Mouse (Mus musculus) urinary bladder, postnatal 4 days (tissue): ENCODE data around the gene Rnf41.
A peak's percentile ranks its signal among the peaks of the same experiment; 100 is the strongest.

Experiments used
- DNase-seq, 2 experiments: peaks; one replicate each; pipeline ENCODE4 v3.0.0; 2021 to 2022; ENCODE audit warnings: low spot score in 2 of 2

The Rnf41 gene

GRCm38 (mm10) chr10:128429052-128429451 lies 17.6 kb downstream of the Rnf41 start:
- no peak for DNase-seq

DNA sequence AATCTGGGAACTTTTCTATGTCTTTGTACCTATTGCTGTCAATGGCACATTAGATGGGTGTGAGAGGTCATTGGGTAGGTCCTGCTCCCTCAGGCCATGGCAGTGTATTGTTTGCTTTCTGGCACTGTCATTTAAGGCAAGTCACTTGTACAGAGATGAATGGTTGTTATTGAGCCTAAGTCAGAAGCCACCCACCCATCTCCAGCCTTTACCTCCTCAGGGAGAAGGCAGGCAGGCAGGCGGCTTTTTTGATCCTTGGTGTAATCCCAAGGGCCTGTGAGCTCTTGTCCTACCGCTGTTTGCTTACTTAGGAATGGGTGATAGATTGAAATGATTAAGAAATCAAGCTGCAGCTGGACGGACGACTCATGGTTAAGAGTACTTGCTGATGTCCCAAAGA lies 18.0 kb downstream of the Rnf41 start:
- no peak for DNase-seq

- no peak for DNase-seq
Observed at GRCm38 (mm10) chr10:128433417-128433816, 22.0 kb downstream of the Rnf41 start.

DNA sequence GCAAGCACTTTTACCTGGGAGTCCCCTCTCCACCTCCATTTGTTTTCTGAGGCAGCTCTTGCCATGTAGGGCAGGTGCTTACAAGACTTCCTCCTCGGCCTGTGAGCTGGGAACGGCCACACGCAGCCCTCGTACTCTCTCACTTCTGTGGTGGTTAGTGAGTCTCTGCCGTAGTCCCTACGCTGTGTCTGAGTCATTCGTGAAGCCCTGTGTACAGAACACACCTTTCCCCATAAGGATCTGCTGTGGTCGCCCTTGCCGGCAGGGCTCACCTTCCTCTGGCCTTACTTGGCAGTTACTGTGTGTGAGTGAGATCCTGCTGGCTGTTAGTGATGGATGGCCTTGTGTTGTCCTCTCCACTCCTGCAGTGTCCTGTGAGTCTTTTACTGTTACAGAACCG lies 23.2 kb downstream of the Rnf41 start:
- no peak for DNase-seq

DNA sequence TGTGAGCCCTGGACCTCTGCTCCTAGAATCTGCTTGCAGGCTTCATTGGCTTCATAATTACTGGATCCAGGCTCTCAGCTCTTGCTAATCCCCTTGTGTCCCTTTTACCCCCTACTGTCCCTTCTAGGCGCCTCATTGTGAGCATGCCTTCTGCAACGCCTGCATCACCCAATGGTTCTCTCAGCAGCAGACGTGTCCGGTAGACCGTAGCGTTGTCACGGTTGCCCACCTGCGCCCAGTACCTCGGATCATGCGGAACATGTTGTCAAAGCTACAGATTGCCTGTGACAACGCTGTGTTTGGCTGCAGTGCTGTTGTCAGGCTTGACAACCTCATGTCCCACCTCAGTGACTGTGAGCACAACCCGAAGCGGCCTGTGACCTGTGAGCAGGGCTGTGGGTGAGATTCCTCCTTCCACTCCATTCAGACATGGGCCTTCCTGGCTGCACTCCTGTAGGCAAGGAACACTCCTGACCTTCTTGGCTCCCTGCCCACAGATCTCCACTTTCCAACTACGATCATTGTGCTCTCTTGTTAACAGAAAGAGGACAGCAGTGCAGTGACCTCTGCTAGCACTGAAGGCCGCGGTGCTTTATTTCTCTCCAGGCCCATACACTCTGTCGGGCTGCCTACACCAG lies 23.8 kb downstream of the Rnf41 start:
- peak in 1 of 2 experiments; percentile 63 for DNase-seq

GRCm38 (mm10) chr10:128435873-128436272 lies 24.4 kb downstream of the Rnf41 start:
- no peak for DNase-seq

DNA sequence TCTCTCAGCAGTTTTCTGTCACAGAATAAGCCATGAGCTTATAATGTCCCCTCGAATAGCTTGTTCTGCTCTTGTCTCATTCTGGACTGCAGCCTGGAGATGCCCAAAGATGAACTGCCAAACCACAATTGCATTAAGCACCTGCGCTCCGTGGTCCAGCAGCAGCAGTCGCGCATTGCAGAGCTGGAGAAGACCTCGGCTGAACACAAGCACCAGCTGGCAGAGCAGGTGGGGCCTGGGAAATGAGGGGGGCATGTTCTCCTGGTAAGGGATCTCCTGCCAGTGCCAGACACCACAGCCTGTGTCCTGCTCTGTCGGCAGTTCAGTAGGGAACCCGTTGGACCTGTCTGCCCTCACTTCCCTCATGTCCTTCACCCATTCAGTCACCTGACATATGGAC lies 24.9 kb downstream of the Rnf41 start:
- no peak for DNase-seq

DNA sequence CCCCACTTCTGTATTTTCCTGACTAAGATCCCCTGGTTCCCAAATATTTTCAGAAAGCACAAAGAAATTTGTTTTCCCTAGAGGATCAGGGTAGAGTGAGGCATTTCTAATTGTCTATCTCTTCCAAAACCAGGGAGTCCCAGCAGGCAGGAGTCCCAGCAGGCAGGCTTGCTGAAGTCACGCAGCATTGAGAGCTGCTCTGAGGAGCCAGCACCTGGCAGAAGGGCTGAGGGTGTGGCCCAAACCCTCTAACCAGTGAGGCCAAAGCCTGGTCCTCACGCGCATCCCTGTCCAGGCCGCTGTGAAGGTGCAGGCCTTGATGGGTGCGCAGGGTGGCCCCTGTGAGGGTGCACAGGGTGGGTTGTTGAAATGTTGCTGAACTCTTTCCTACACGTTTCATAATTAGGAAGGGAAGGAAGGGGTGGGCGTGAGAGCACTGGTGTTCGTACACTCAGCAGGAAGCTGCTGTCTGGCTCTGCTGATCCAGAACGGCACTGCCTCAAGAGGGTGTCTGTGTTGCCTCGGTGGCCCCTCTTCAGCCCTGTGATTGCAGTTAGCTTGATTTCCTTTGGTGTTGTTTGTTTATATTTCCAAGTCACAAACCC lies 27.3 kb downstream of the Rnf41 start:
- no peak for DNase-seq

DNA sequence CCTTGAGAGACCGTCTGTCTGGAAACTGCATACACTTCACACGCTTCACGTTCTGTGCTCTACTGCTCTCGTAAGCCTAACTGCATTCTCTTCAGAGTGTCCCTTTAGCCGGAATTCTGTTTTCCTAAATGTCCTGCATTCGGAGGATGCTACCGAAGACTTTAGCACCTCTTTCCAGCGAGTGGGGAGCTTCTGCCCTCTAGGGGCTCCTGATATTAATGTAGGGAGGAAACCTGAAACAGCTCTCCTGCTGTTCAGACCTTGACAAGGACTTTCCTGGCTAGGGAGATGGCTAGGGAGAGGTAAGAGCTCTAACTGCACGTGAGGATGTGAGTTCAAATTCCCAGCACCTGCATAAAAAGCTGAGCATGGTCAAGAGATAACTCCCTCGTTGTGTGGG lies 28.9 kb downstream of the Rnf41 start:
- DNase-seq: no peak

- DNase-seq: no peak
Observed at GRCm38 (mm10) chr10:128441324-128442119, 30.1 kb downstream of the Rnf41 start.

- no peak for DNase-seq
Observed at GRCm38 (mm10) chr10:128442718-128443117, 31.3 kb downstream of the Rnf41 start.

DNA sequence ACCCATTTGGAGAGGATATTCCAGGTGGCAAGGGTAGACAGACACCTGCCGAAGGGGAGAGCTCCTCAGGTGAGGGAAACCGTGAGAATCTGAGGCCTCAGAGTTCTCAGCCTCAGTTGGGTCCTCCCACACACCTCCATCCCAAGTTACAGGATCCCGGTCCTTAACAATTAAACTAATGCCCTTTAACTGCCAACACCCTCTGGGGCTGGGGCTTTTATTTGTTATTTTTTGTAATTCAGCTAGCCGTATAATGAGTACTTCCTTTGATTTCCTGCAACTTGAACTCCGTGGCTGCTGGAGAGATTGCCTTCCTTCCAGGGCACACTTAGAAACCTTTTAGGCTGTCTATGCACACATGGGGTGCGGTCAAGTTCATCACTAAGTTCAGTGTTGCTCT lies 32.9 kb downstream of the Rnf41 start:
- no peak for DNase-seq

- DNase-seq: no peak
Observed at GRCm38 (mm10) chr10:128445407-128445806, 34.0 kb downstream of the Rnf41 start.

DNA sequence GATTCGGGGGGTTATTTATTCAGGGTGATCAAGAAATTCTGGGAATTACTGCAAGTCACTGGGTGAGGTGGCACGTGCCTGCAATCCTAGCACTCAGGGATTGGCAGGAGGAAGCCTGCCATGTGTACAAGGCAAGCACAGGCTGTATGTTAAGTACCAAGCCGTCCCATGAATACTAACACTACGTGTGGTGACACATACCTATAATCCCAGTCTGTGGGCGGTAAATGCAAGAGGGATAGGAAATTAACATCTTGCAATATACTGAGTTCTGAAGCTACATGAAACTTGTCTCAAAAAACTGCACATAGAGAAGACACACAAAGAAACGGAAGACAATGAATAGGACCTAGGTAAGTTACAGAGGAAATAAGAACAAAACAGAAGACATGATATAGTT lies 39.6 kb downstream of the Rnf41 start:
- no peak for DNase-seq

GRCm38 (mm10) chr10:128454471-128454870 lies 43.0 kb downstream of the Rnf41 start:
- DNase-seq: no peak

DNA sequence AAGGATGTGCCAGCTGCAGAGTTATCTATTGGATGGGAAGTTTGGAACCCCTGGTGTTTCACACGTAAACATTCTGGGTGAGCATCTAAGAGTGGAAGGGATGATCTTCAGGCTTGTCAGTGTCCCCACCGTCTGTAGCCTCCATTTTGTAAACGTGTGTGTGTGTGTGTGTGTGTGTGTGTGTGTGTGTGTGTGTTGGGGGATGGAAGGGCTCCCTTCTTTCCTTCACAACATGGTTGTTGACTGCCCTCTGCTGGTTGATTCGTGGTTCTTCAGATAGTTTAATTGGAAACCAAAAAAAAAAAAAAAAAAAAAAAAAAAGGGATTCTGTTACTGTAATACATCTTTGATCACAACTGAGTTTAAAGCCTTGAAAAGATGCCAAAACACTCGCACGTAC lies 43.8 kb downstream of the Rnf41 start:
- DNase-seq: peak; percentile 38 to 75

GRCm38 (mm10) chr10:128457676-128458075 lies 46.2 kb downstream of the Rnf41 start:
- no peak for DNase-seq

DNA sequence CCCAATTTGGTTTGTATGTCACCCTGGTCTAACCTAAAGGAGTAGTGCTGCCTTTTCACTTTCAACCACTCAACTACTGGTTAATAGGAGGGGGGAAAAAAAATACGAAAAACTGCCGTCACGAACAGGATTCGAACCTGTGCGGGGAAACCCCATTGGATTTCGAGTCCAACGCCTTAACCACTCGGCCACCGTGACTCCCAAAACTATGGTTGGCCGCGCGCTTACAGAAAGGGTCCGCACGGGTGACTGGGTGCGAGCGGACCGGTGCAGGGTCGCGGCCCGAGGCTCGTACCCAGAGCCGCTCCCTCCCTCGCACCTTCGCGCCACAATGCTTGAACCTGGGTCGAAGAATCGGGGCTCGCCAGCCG lies 46.9 kb downstream of the Rnf41 start:
- DNase-seq: peak; percentile 84 to 95

- peak; percentile 85 to 86 for DNase-seq
Observed at GRCm38 (mm10) chr10:128458719-128459408, 47.4 kb downstream of the Rnf41 start, which contains the start of gene Smarcc2. Gene Smarcc2 (plus strand): TSS chr10:128459248.

DNA sequence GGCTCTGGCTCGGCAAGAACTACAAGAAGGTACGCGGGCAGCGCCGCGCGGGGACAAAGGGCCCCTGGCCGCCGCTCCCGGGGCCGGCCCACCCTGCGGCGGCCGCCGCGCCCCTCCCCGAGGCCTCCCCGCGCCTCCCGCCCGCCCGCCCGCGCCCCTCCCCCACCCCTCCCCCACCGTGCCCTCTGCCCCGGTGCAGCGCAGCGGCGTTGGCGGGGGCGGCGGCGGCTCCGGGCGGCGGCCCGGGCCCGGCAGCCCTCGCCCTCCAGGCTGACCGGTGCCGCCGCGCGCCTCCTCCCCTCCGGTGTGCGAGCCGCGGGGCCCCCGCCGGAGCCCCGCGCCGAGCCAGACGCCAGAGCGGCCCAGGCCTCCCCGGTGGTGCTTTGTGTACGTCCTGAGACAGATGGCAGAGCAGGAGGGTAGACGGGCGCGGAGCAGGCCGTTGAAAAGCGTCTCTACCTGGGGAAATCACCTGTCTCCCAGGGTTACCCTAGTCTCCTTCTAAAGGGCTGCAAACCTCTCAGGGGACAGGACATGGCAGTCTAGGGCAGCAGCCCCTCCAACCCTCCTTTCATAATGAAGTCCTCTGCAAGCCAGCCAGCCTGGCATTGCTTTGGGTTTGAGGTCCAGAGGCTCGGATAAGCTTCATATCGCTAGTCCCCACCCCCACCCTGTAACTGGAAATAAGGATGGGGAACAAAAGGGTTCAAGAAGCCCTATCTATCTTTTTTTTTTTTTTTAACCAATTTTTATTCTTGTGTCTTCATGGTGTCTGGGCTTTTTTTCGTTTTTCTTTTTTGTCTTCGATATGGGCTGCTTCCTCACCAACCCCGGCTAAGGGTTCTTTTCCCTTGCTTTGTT lies 48.2 kb downstream of the Rnf41 start:
- peak in 1 of 2 experiments; percentile 39 for DNase-seq

DNA sequence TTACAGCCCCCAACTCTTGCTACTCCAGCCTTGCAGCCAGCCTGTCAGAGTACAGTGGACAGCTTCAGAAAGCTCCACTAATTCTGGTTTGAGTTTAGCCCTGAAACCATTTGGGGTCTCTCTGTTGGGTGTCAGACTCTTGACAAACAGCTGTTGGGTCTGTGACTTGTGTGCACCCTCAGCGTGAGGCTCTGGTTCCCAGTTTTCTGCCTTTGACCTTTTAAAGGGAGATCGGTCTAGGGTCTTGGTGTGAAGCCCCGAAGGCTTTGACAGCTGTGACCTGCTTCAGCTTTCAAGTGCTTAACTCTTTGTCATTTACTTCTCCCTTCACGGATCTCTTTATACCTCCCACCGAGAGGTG lies 48.8 kb downstream of the Rnf41 start:
- no peak for DNase-seq
